In genomic region chr1:22805726-22806625, GRCm38 (mm10) we compare ENCODE assay signal across 9 mouse cellular contexts. TPM values are rescaled to one million over a fixed set of nuclear protein-coding genes. Genes with fewer than 3 reads are reported as not detected.
DNase-seq lines count a peak whose midpoint lies in the region; ATAC-seq and TF ChIP-seq lines count a peak whose summit lies in the region.
"Had no signal": no experiment of that assay in that cellular context is flagged by ENCODE, and none has a peak within 500 bp of the region (broad histone marks: within the 10 kb centered on the region; RNA-seq: fewer than 3 reads in every experiment).

Gene Rims1 (minus strand): TSS chr1:22805994.

- peak within 1 kb of the TSS; percentile 98 for H3K4me2 ChIP-seq in kidney, embryonic 15.5 days
- peak within 1 kb of the TSS; percentile 18 for H3K4me2 ChIP-seq in myocyte (ENCODE audit: low read depth)

- H3K4me3 ChIP-seq in megakaryocyte, embryonic 14.5 days (replicated peaks) = peak within 1 kb of the TSS; percentile 87
- peak within 1 kb of the TSS; percentile 68 for H3K4me3 ChIP-seq in kidney, embryonic 15.5 days (replicated peaks)
- no peak within 1 kb of the TSS for H3K4me3 ChIP-seq in myocyte

- no peaks in the 10 kb centered on the region for H3K36me3 ChIP-seq in megakaryocyte, embryonic 14.5 days (replicated peaks; ENCODE audit: low read length)
- H3K36me3 ChIP-seq in kidney, embryonic 15.5 days = no peaks in the 10 kb centered on the region
- no peaks in the 10 kb centered on the region for H3K36me3 ChIP-seq in myocyte (ENCODE audit: control insufficient read depth, insufficient read depth)
- H3K36me3 ChIP-seq: G1E had no signal

- ATAC-seq in megakaryocyte, adult 5-6 weeks (ENCODE audit: poor library complexity, severe bottlenecking) = no peak
- ATAC-seq in kidney, embryonic 15.5 days (replicated peaks; ENCODE audit: low FRiP score) = peak; percentile 96

- no peak within 1 kb of the TSS for H3K27ac ChIP-seq in kidney, embryonic 15.5 days

- peaks cover 34% of the 10 kb centered on the region for H3K27me3 ChIP-seq in megakaryocyte, embryonic 14.5 days (replicated peaks)
- peaks cover 26% of the 10 kb centered on the region for H3K27me3 ChIP-seq in kidney, embryonic 15.5 days
- peaks cover 14% of the 10 kb centered on the region for H3K27me3 ChIP-seq in myocyte (ENCODE audit: control insufficient read depth, insufficient read depth, insufficient read length)

- peak within 1 kb of the TSS; percentile 60 for H3K9ac ChIP-seq in kidney, embryonic 15.5 days

- no peak for TF ChIP-seq POLR2A in myocyte (IDR thresholded peaks at IDR 0.05; ENCODE audit: insufficient read length, low read depth)

- no peaks in the 10 kb centered on the region for H3K79me2 ChIP-seq in myocyte (ENCODE audit: control insufficient read depth, insufficient read depth)

- H3K9me3 ChIP-seq in megakaryocyte, embryonic 14.5 days = no peaks in the 10 kb centered on the region
- no peaks in the 10 kb centered on the region for H3K9me3 ChIP-seq in kidney, embryonic 15.5 days (replicated peaks)

- H3ac ChIP-seq in myocyte (ENCODE audit: control insufficient read depth, insufficient read length) = no peak within 1 kb of the TSS

- peak; percentile 57 for DNase-seq in embryo, embryonic 10.5 days (ENCODE audit: low spot score)
- peak; percentile 30 for DNase-seq in gastrocnemius, postnatal 25 days
- peak; percentile 25 for DNase-seq in liver
- peak; percentile 53 for DNase-seq in testis, postnatal 10 days (ENCODE audit: low spot score)

- 1% methylated on average over 54 of the region's 76 CpGs for WGBS in kidney, embryonic 15.5 days

- H3K4me1 ChIP-seq in megakaryocyte, embryonic 14.5 days = peaks cover 9% of the 10 kb centered on the region
- peaks cover 10% of the 10 kb centered on the region for H3K4me1 ChIP-seq in kidney, embryonic 15.5 days

TF ChIP-seq in myocyte, 11 proteins besides CTCF, POLR2A, EP300 and RAD21:
- TF ChIP-seq SRF (IDR thresholded peaks at IDR 0.05; ENCODE audit: control insufficient read depth, insufficient read length, low read depth) (no peak), TCF3 (IDR thresholded peaks at IDR 0.05; ENCODE audit: insufficient read length, low read depth) (no peak), MYOG (IDR thresholded peaks at IDR 0.05; ENCODE audit: control insufficient read depth in 1 of 3, insufficient read depth in 1 of 3, insufficient read length in 2 of 3, low read depth in 2 of 3) (no peak), TCF12 (IDR thresholded peaks at IDR 0.05; ENCODE audit: insufficient read depth, poor library complexity, severe bottlenecking) (no peak), POLR2AphosphoS2 (IDR thresholded peaks at IDR 0.05; ENCODE audit: insufficient read length, low read depth) (no peak), E2F4 (IDR thresholded peaks at IDR 0.05; ENCODE audit: insufficient read depth) (no peak), MYOD1 (IDR thresholded peaks at IDR 0.05; ENCODE audit: control insufficient read depth in 1 of 3, insufficient read length in 2 of 3, low read depth in 2 of 3) (no peak), MAX (IDR thresholded peaks at IDR 0.05; ENCODE audit: low read depth) (no peak), USF1 (IDR thresholded peaks at IDR 0.05; ENCODE audit: low read depth) (no peak), CEBPB (IDR thresholded peaks at IDR 0.05; ENCODE audit: insufficient read depth, poor library complexity, severe bottlenecking) (no peak), REST (IDR thresholded peaks at IDR 0.05; ENCODE audit: insufficient read depth, insufficient read length) (no peak)
TF ChIP-seq in myocyte: peak in this region for 0.

RNA-seq across cellular contexts. Expression of gene Rims1, which starts in this region (rescaled TPM):
- polyA plus RNA-seq in megakaryocyte, embryonic 14.5 days (2012; ENCODE audit: insufficient read depth, low replicate concordance) = not detected in 2 replicates
- total RNA-seq in megakaryocyte, adult 5-6 weeks (2015) = not detected in 2 replicates
- total RNA-seq in megakaryocyte, adult 5-6 weeks (2017) = not detected in 2 replicates
- total RNA-seq in gastrocnemius, postnatal 25 days (2021) = under 1 TPM; 0.21 to 0.33 TPM
- polyA plus RNA-seq in kidney, embryonic 15.5 days (2015; fragmentation: Nextera tagmentation; extraction: Ambion mirVana) = 0.98 and 2.4 TPM in 2 replicates
- polyA plus RNA-seq in myocyte (2012; fragmentation: generic; extraction: Trizol) = not detected
- polyA plus RNA-seq: G1E had no signal

Comparison
In these comparisons a context has a peak if more than half of its experiments do, and no peak if none do; other contexts are left out.
1. Peak in DNase-seq in gastrocnemius, postnatal 25 days; RNA of the gene not detected or under 1 TPM.